Mouse (Mus musculus) embryonic facial prominence, embryonic 13.5 days (tissue): ENCODE measurements around the gene Gm10382. TPM values are rescaled to one million over a fixed set of nuclear protein-coding genes. Genes with fewer than 3 reads are reported as not detected.
A peak's percentile ranks its signal among the peaks of the same experiment; 100 is the strongest.
"Not testable (repeated sequence)": the region's sequence is repeated elsewhere in the genome, so short reads cannot be mapped to it uniquely, and the experiment has no call there.

ENCODE experiments used
- ATAC-seq: fragments of 200-750 bp; cut with Nextera tagmentation; 2 replicates; pipeline ENCODE4 v1.8.0; 2017; ENCODE audit warnings: low read depth; ENCODE audit not compliant: insufficient number of reproducible peaks, insufficient read depth, low FRiP score, low TSS enrichment
- H3K27ac ChIP-seq: fragments of 300-500 bp; sonication (generic); 2 replicates; pipeline ENCODE4 v1.5.1; 2015; ENCODE audit warnings: moderate library complexity, mild to moderate bottlenecking, inconsistent platforms
- H3K27me3 ChIP-seq: fragments of 300-500 bp; sonication (generic); 2 replicates; pipeline ENCODE4 v1.6.1; 2015; ENCODE audit warnings: mild to moderate bottlenecking, inconsistent platforms
- H3K36me3 ChIP-seq: fragments of 300-500 bp; sonication (generic); 2 replicates; pipeline ENCODE4 v1.6.1; 2015; ENCODE audit warnings: mild to moderate bottlenecking, inconsistent platforms
- H3K4me1 ChIP-seq: fragments of 300-500 bp; sonication (generic); 2 replicates; pipeline ENCODE4 v1.6.1; 2015; ENCODE audit warnings: inconsistent platforms
- H3K4me2 ChIP-seq: fragments of 300-500 bp; sonication (generic); 2 replicates; pipeline ENCODE4 v1.6.1; 2015; ENCODE audit warnings: moderate library complexity, mild to moderate bottlenecking, inconsistent platforms
- H3K4me3 ChIP-seq: fragments of 300-500 bp; sonication (generic); 2 replicates; pipeline ENCODE4 v1.5.1; 2015; ENCODE audit warnings: mild to moderate bottlenecking, inconsistent platforms
- H3K9ac ChIP-seq: fragments of 300-500 bp; sonication (generic); 2 replicates; pipeline ENCODE4 v1.6.1; 2015; ENCODE audit warnings: mild to moderate bottlenecking, inconsistent platforms
- H3K9me3 ChIP-seq: fragments of 300-500 bp; sonication (generic); 2 replicates; pipeline ENCODE4 v1.6.1; 2016; ENCODE audit warnings: inconsistent platforms
- WGBS: fragments of 180-500 bp; shearing (Covaris S2); methylation state at CpG from one replicate; pipeline ENCODE4 v1.1.7; 2015; ENCODE audit warnings: mixed read lengths; 5-methylcytosine and 5-hydroxymethylcytosine counted together
- polyA plus RNA-seq: library from polyadenylated mRNA; unstranded; fragments of >200 nt; fragmentation: Nextera tagmentation; extraction: Ambion mirVana; gene quantifications from 2 replicates; pipeline ENCODE4 v1.2.1, GENCODE M21; 2015

Gm10382 gene
- polyA plus RNA-seq, 1 experiment from 2014 or later = 0.34 TPM

- H3K4me3 ChIP-seq = peak overlapping the region; percentile 41
- peaks cover 15% of the 10 kb centered on the region for H3K36me3 ChIP-seq
- 6% methylated on average over 20 of the region's 20 CpGs for WGBS
- peak overlapping the region; percentile 60; the same call in 1 of the 2 replicates for H3K27ac ChIP-seq
- peaks cover 18% of the 10 kb centered on the region for H3K4me1 ChIP-seq
- ATAC-seq = no peak
- H3K27me3 ChIP-seq = no peaks in the 10 kb centered on the region
- H3K4me2 ChIP-seq = peak overlapping the region; percentile 52
- H3K9me3 ChIP-seq = no peaks in the 10 kb centered on the region
- H3K9ac ChIP-seq = 0 out of 2 replicates have a peak overlapping the region, but pooled peaks have one; percentile 21
These were observed 20.4 kb downstream of the Gm10382 start for GRCm38 (mm10) chr5:125409348-125410090.

GRCm38 (mm10) chr5:125411972-125412530, 22.9 kb downstream of the Gm10382 start:
- Histone ChIP-seq H3K27ac (no peak overlapping the region), H3K9me3 (no peaks in the 10 kb centered on the region), H3K4me1 (peaks cover 14% of the 10 kb centered on the region), H3K9ac (no peak overlapping the region), H3K27me3 (no peaks in the 10 kb centered on the region), H3K36me3 (peaks cover 40% of the 10 kb centered on the region), H3K4me2 (no peak overlapping the region), H3K4me3 (no peak overlapping the region)
- 61% methylated on average over 5 of the region's 5 CpGs for WGBS
- ATAC-seq = no peak

GRCm38 (mm10) chr5:125412536-125412935, 23.4 kb downstream of the Gm10382 start:
- not testable (repeated sequence) for H3K9me3 ChIP-seq, H3K4me3 ChIP-seq, H3K27me3 ChIP-seq, H3K27ac ChIP-seq, H3K9ac ChIP-seq, H3K4me2 ChIP-seq, ATAC-seq, H3K4me1 ChIP-seq
- peaks cover 45% of the 10 kb centered on the region for H3K36me3 ChIP-seq
- 87% methylated on average over 8 of the region's 8 CpGs for WGBS

GRCm38 (mm10) chr5:125413763-125414162, 24.6 kb downstream of the Gm10382 start:
- H3K4me3 ChIP-seq = no peak overlapping the region
- 82% methylated on average over 4 of the region's 4 CpGs for WGBS
- no peaks in the 10 kb centered on the region for H3K9me3 ChIP-seq
- H3K27me3 ChIP-seq = no peaks in the 10 kb centered on the region
- peaks cover 8% of the 10 kb centered on the region for H3K4me1 ChIP-seq
- H3K9ac ChIP-seq = no peak overlapping the region
- H3K4me2 ChIP-seq = no peak overlapping the region
- no peak for ATAC-seq
- no peak overlapping the region for H3K27ac ChIP-seq
- H3K36me3 ChIP-seq = peaks cover 57% of the 10 kb centered on the region

GRCm38 (mm10) chr5:125416183-125416582, 27.1 kb downstream of the Gm10382 start:
- Histone ChIP-seq H3K27me3 (no peaks in the 10 kb centered on the region), H3K9me3 (no peaks in the 10 kb centered on the region), H3K9ac (no peak overlapping the region), H3K4me3 (no peak overlapping the region), H3K4me2 (no peak overlapping the region), H3K27ac (no peak overlapping the region), H3K4me1 (no peaks in the 10 kb centered on the region), H3K36me3 (peaks cover 80% of the 10 kb centered on the region)
- WGBS = 91% methylated on average over 8 of the region's 8 CpGs
- ATAC-seq = no peak

- H3K4me3 ChIP-seq = no peak overlapping the region
- no peaks in the 10 kb centered on the region for H3K4me1 ChIP-seq
- H3K27me3 ChIP-seq = no peaks in the 10 kb centered on the region
- WGBS = 93% methylated on average over 12 of the region's 12 CpGs
- H3K27ac ChIP-seq = no peak overlapping the region
- no peaks in the 10 kb centered on the region for H3K9me3 ChIP-seq
- H3K4me2 ChIP-seq = no peak overlapping the region
- no peak for ATAC-seq
- no peak overlapping the region for H3K9ac ChIP-seq
- H3K36me3 ChIP-seq = peaks cover 98% of the 10 kb centered on the region
These were observed 29.5 kb downstream of the Gm10382 start for GRCm38 (mm10) chr5:125418636-125419035.

GRCm38 (mm10) chr5:125419124-125419523, 30.0 kb downstream of the Gm10382 start:
- Histone ChIP-seq H3K36me3 (peaks cover 98% of the 10 kb centered on the region), H3K9ac (no peak overlapping the region), H3K9me3 (no peaks in the 10 kb centered on the region), H3K27me3 (no peaks in the 10 kb centered on the region), H3K4me3 (no peak overlapping the region), H3K4me2 (no peak overlapping the region), H3K4me1 (no peaks in the 10 kb centered on the region), H3K27ac (no peak overlapping the region)
- ATAC-seq = no peak
- WGBS = 70% methylated on average over 11 of the region's 11 CpGs

GRCm38 (mm10) chr5:125425698-125426276, 36.7 kb downstream of the Gm10382 start:
- Histone ChIP-seq H3K36me3 (peaks cover 100% of the 10 kb centered on the region), H3K4me1 (no peaks in the 10 kb centered on the region)
- WGBS = 91% methylated on average over 10 of the region's 10 CpGs

GRCm38 (mm10) chr5:125426343-125426742, 37.2 kb downstream of the Gm10382 start:
- no peak overlapping the region for H3K27ac ChIP-seq
- H3K9me3 ChIP-seq = no peaks in the 10 kb centered on the region
- H3K4me1 ChIP-seq = no peaks in the 10 kb centered on the region
- no peak overlapping the region for H3K4me3 ChIP-seq
- no peak overlapping the region for H3K9ac ChIP-seq
- no peak for ATAC-seq
- H3K27me3 ChIP-seq = no peaks in the 10 kb centered on the region
- H3K36me3 ChIP-seq = peaks cover 100% of the 10 kb centered on the region
- 91% methylated on average over 10 of the region's 10 CpGs for WGBS
- no peak overlapping the region for H3K4me2 ChIP-seq

More at GRCm38 (mm10) chr5:125425698-125426276, 36.7 kb downstream of the Gm10382 start:
- no peak overlapping the region for H3K27ac ChIP-seq
- no peak overlapping the region for H3K9ac ChIP-seq
- no peak overlapping the region for H3K4me3 ChIP-seq
- no peak for ATAC-seq
- no peak overlapping the region for H3K4me2 ChIP-seq
- H3K9me3 ChIP-seq = no peaks in the 10 kb centered on the region
- H3K27me3 ChIP-seq = no peaks in the 10 kb centered on the region

GRCm38 (mm10) chr5:125432324-125432723, 43.2 kb downstream of the Gm10382 start:
- 90% methylated on average over 2 of the region's 2 CpGs for WGBS

GRCm38 (mm10) chr5:125433793-125434337, 44.7 kb downstream of the Gm10382 start, which contains the start of gene Dhx37:
TSS of gene Dhx37 (minus strand) at chr5:125434121.
- Histone ChIP-seq H3K4me1 (peaks cover 12% of the 10 kb centered on the region), H3K27ac (peak within 1 kb of the TSS; percentile 62), H3K4me3 (peak within 1 kb of the TSS; percentile 92), H3K36me3 (peaks cover 29% of the 10 kb centered on the region), H3K4me2 (peak within 1 kb of the TSS; percentile 87), H3K27me3 (no peaks in the 10 kb centered on the region), H3K9ac (peak within 1 kb of the TSS; percentile 92), H3K9me3 (no peaks in the 10 kb centered on the region)
- peak; percentile 92 for ATAC-seq
- 0% methylated on average over 46 of the region's 46 CpGs for WGBS

More at GRCm38 (mm10) chr5:125432324-125432723, 43.2 kb downstream of the Gm10382 start:
- not testable (repeated sequence) for H3K9me3 ChIP-seq, ATAC-seq, H3K27ac ChIP-seq, H3K27me3 ChIP-seq
- 0 out of 2 replicates have a peak overlapping the region, but pooled peaks have one; percentile 1 for H3K9ac ChIP-seq
- H3K4me3 ChIP-seq = peak overlapping the region; percentile 92; the same call in 1 of the 2 replicates
- H3K4me1 ChIP-seq = peaks cover 12% of the 10 kb centered on the region
- peaks cover 44% of the 10 kb centered on the region for H3K36me3 ChIP-seq
- H3K4me2 ChIP-seq = peak overlapping the region; percentile 87; the same call in 1 of the 2 replicates
